Mouse (Mus musculus): Measurements from ENCODE around the gene Slc35b1. TPM values are rescaled to one million over a fixed set of nuclear protein-coding genes. Genes with fewer than 3 reads are reported as not detected.
"Not testable (repeated sequence)": the region's sequence is repeated elsewhere in the genome, so short reads cannot be mapped to it uniquely, and the experiment has no call there.

Gene Slc35b1
- total RNA-seq, 2 experiments from 2014 or later, result 48.8 to 53.9 TPM

DNA sequence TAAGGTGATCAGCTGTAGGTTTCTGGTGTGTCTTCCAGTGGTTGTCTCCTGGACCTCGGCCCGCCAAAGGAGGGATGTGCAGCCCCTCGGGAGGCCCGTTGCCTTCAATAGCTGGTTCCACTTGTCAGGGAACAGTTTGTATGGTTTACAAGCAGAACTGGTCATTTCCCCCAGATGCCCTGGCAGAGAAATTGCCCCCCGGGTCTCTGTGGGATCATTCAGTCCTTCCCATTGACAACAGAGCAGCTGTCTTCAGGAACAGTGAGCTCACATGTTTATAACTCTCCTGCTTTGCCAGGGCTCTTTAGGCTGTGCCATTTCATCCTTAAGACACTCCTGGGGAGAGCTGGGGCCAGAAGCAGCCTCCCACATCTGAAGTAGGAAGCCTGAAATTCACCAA is 9.6 kb downstream of the Slc35b1 start:
- no peak for DNase-seq

DNA sequence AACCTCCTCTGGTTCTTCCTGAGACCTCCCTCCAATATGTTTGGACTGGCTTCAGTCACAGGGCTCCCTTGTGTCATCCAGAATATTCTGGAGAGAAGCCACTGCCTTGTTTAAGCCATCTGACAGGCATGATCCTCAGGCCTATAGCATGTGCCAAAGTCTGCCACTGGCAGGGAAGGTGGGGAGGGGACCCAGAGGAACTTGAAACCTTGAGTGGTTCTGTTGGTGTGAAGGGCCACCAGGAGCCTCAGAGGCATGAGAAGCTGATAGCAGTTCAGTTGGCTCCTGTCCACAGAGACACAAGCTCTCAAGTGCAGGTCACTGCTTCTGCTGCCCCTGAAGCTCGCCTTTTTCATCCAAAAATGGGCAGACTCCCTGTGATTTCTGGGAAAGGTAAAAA is 12.1 kb downstream of the Slc35b1 start:
- DNase-seq, result no peak

DNA sequence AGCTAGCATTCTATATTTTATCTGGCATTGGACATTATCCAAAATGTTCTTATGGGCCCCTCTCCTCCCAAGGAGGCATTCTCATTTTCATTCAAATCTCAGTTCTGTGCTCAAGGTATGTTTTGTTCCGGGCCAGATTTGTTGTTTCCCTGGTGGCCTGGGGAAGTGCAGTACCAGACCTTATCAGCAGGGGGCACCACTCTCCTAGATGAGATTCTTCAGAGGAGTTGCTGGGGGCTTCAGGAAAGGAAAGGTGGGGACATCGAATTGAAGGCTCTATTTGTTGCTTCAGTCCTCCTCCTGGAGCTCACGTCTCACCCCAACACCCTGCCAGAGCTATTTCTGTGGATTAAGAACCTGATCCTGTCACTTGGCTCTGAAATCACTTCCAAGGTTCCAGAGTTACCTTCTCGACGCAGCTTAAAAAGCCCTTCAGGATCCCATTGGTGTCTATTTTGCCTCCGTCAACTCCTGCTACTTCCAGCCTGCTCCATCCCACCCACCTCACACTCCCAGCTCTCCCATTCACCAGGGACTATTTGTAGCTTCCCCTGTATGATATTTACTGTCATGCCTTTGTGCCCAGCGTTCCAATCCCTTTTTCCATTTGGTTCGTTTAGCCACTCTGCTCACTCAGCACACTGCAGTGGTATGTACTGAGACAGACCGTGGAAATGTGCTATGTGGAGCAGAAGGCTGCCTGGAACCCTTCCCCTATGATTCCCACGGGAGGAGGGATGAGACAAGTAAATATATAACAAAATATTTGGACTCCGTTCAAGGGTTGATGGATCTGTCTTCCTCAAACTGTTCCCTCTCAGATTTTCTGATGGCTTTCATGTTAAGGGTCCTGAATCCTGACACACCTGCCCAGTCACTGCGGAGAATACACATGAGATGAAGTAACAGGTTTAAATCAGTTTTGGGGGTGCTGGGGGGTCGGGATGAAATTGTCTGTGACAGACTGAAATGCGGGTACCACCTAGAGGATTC is 13.6 kb downstream of the Slc35b1 start:
- DNase-seq, result peak; percentile 89

DNA sequence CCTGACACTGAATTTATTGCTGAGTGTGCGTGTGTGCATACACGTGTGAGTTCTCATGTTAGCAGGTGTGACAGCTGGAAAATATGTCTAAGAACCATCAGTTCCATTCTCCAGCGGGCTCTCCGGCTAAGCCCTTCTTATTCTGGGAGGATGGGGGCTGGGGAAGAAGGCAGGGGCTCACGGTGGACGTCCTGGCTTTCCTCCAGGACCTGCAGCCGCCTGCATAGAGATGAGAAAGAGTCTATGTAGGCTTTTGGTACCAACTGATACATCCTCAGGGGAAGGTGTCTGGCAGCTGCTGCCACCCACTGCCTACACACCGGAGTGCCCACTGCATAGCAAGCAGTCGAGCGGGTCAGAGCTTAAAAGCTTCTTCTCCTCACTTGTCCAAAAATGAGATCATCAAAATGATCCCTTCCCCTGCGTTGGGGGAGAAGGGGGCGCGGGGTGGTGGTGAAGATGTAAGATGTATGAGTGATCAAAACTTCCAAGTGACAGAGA is 15.1 kb downstream of the Slc35b1 start:
- no peak for DNase-seq

DNA sequence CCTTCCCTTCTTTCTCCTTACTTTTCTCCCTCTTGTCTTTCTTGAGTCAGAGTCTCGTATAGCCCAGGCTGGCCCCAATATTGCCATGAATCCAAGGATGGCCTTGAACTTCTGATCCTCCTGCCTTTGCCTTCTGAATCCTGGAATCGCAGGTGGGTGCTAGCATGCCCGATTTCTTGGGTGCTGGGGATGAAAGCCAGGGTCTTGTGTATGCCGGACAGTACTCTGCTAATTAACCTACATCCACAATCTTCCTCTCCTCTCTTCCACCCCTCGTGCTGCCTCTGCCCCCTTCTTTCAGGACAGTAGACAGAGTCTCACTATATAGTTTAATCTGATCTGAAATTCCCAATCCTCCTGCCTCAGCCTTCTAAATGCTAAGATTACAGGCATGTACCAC is 17.1 kb downstream of the Slc35b1 start:
- no peak for DNase-seq

DNA sequence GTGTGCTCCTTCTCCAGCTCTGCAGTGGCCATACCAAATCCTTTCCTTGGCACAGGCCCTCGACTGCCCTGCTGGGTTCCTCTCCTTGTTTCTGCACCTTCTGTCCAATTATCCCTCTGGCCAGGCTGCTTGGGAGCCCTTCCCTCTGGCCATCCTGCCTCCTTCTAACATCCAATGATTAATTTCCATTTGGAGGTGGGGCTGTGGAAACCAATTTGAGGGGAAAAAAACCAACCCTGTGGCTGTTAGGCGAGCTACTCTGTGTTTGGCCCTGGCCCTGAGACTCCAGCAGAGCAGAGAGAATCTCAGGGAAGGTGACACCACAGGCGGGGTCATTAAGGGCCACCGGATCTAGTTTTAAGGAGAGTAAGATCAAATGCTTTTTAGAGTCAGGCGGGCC is 17.7 kb downstream of the Slc35b1 start:
- peak; percentile 46 for DNase-seq

DNA sequence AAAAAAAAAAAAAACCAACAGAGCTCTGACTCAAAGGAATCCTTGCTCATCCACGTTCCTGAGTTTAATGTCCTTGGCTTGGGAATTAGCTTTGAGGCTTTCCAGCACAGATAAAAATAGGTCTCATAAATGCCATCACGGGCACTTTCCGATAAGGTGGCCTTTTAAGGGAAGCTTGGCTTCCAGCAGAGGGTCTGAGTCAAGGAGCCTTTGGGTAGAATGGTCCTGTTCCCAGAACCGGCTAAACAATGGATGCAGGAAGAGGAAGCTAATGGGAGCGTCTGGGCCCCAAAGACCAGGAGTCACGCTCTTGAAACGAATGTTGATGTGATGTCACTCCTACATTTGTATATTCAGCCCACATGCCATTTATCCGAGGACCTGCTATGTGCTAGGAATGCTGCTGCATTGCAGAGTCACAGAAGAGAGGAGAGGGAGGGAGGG is 18.2 kb downstream of the Slc35b1 start:
- peak; percentile 61 for DNase-seq

DNA sequence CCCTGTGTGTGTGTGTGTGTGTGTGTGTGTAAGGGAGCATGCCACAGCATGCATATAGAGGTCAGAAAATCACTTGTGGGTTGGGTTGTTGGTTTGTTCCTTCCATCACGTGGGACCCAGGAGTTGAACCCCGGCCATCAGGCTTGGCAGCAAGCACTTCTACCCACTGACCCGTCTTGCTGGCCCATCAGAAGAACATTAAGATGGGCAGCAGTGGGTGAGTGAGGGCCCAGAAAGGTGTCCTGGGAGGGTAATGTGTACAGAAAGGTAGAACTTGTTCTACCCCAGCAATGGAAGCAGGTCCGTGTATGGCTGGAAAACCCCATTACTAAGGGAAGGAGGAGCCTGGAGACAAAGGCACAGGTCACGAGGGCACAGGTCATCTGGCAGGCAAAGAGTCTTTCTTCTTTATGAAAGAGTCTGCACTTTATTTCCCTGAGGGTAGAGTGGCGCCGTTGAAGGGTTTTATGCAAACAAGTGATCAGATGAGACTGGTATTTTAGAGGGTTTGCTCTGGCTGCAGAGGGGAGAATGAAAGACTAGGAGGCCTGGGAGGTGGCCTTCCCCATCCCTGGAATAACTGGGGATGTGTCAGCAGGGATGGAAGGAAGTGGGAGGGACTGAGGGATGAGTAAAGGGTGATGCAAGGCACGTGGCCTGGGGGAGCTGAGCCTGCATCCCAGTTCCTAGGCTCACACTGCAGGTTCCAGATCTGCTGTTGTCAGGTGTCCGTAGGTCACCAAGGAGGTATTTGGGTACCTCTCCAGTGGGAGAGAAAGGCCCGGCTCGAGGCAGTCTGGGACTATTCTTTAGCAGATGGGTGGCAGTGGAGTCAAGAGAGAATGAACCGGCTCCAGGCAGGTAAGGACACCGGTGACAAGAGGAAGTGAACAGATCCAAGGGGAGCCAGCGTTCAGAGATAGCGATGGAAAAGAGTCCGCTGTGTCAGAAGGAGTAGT is 19.2 kb downstream of the Slc35b1 start:
- peak; percentile 50 for DNase-seq

DNA sequence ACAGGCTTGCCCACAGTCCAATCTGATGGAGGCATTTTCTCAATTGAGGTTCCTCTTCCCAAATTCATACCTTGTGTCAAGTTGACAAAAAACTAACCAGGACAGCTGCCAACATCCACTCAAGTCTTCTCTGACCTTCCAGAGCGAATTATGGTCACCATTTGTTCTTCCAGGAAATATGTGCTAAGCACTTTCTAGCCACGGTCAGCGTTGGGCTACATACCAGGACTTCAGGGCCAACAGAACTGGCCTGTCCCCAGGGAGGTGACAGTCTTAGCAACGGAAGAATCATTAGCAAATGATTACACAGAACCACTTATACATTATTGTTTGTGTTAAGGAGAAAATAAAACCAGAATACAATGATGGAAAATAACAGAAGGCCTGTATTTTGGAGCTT is 21.3 kb downstream of the Slc35b1 start:
- peak; percentile 60 for DNase-seq

DNA sequence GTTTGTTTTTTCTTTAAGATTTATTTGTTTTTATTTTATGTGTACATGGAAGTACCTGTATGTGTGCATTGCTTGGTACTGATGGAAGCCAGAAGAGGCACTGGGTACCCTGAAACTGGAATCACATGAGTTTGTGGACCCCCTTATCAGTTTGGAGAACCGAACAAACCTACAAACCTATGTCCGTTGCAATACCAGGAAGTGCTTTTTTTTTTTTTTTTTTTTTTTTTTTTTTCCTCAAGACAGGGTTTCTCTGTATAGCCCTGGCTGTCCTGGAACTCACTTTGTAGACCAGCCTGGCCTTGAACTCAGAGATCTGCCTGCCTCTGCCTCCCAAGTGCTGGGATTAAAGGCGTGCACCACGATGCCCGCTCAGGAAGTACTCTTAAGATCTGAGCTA is 21.9 kb downstream of the Slc35b1 start:
- DNase-seq, result not testable (repeated sequence)

DNA sequence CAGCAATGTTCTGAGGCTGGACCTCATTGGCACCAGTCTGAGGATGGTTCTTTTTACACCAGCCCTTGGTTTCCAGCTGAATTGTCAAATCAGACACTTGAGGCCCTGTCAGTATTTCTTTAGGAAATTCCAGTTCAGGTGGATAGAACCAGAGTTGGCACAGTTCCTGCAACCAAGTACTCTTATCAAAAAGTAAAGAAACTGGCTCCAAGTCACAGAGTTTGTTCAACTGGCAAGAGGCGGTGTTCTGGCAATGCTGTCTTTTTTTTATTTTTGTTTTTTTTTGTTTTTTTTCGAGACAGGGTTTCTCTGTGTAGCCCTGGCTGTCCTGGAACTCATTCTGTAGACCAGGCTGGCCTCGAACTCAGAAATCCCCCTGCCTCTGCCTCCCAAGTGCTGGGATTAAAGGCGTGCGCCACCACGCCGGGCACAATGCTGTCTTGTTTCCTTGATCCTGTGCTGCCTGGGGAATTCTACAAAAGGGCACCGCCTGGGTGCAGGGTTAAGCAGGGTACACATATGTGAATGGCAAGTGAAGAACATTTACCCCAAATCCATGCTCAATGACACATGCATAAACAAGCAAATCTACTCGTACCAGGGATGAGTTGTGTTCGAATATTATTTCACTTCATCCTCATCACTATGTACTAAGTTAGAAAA is 25.1 kb downstream of the Slc35b1 start:
- no peak for DNase-seq

DNA sequence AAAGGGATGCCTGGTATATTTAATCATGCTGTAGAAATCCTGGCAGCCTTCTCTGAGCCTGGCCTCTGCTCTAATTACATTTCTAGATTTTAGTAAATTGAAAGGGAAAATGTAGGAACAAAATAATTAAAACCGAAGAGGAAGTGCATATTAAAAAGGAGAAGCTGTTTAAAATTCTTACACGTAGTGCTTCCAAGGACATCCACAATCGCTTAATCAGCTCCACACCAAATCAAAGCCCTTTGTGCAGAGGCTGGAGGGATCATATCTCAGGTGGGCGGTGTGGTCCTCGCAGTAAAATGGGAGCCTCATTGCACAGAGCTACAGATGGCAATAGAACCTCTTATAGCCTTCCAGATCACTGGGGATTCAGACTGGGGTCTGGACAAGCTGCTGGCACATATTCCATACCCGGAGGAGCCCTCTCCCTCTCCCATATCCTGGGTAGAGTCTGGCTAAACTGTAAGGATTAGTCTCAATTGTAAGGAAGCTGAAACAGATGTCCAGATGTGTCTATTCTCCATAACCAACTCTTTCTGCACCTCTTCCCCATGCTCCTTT is 27.0 kb downstream of the Slc35b1 start:
- no peak for DNase-seq

DNA sequence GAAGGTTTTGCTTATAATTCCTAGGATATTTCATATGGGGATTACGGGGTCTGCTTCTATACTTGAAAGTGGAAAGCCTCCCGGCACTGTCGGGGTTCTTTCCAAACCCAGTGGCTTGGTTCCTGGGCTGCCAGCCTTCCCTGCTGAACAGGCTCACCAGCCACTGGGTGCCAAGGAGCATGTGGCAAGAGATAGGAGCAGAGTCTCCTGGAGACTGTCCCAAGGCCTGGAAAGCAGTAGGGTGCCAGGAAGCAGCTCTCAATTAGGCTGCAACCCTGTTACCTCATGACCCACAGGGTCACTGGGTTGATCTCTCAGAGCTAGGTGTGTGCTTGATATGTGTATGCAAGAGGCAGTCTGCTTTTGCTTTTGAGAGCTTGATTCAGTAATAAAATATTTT is 28.1 kb downstream of the Slc35b1 start:
- DNase-seq, result peak; percentile 82

DNA sequence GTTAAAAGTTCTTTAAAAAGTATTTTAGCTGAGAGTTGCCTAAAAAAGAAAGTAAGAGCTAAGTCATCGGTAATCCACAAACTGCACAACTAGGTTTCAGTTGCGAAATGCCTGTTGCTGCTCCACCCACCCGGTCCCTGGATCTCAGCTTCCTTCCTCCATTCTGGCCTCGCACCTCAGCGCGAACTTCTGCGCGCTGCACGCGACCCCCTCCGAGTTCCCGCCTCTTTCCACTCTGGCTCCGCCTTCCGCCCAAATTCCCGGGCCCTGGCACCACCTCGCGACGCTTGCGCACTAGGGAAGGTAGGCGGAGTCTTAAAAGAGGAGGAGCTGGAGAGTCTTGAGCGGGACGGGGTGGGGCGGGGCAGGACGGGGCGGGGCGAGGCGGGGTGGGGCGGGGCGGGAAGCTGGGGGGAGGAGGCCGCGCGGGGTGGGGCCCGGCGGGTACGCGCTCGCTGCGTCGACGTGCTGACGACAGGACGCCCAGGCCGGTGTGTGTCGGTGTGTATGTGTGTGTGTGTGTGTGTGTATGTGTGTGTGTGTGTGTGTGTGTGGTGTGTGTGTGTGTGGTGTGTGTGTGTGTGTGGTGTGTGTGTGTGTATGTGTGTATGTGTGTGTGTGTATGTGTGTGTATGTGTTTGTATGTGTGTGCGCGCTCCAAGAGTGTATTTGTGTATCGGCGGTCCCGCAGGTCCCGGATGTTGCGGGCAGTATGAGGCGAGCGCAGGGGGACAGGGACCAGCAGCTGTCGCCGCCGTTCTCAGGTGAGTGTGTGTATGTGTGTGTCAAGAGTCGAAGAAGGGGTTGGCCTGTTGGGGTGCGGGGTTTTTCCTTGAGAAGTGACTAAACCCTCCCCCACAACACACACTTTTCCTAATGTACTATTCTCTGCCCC is 29.4 kb downstream of the Slc35b1 start, which contains the start of gene Spop:
Gene Spop, plus strand, starts transcription at position 440 of the 895 bp plus-strand sequence.
- DNase-seq, result peak; percentile 94

DNA sequence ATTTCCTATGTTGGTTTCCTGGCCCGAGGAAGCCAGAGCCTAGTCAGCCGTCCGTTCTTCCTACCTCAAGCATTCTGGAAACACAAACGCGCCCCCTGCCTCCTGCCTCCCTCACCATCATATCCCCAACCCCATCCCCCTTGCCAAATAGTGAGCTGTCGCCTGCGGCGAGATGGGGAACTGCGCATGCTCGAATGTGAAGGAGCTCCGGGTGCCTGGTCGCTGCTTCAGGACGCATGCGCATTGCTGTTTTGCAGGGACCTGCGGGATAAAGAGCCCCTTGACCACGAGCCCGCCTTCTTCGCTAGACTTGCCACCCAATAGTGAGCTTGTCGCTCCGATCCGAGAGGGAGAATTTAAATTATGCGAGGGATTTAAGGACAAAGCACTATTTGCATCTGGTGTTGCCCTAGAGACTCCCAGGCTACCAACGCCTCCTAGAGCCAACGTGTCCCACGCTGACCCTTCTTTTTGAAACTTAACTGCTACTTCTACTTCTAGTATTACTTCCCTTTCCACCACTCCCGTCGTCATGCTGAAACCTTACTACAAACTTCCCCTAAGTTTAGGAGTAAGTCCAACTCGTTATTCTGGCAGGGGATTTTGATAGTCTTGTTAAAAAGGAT is 30.2 kb downstream of the Slc35b1 start:
- DNase-seq, result peak; percentile 95

DNA sequence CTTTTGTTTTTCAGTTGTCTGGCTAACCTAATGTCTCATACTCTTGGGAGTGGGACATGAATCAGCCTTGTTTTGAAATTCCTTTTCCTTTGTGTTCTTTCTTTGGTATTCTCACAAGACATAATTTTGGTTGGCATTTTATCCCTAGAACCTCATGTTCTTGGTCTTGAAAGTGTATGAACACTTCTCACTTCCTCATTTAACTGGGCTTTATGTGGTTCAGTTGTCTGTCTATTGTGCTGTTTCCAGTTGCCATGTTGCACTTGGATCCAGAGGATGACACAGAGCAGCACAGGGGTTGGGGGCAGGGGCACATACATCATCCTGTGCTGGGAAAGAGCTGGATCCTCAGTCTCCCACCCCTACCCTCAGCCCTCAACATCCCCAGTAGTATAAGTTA is 31.4 kb downstream of the Slc35b1 start:
- DNase-seq, result no peak

DNA sequence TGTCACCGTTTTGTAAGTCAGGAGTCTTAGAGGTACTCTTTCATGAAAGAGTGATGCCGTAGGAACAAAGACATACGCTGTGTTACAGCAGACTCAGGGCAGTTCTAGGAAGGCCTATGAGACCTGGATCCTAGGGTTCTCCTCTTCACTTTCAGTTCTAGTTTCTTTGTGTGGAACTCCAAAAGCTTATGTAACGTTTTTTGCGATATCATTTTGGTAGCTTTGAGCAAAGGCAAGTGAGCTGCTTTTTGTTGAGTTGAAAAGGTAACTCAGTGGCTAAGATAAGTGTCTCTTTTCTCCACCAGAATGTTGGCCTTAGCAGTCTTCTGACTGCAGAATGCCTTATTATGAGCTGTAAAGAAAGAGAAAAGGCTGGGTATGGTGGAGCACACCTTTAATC is 32.8 kb downstream of the Slc35b1 start:
- no peak for DNase-seq

DNA sequence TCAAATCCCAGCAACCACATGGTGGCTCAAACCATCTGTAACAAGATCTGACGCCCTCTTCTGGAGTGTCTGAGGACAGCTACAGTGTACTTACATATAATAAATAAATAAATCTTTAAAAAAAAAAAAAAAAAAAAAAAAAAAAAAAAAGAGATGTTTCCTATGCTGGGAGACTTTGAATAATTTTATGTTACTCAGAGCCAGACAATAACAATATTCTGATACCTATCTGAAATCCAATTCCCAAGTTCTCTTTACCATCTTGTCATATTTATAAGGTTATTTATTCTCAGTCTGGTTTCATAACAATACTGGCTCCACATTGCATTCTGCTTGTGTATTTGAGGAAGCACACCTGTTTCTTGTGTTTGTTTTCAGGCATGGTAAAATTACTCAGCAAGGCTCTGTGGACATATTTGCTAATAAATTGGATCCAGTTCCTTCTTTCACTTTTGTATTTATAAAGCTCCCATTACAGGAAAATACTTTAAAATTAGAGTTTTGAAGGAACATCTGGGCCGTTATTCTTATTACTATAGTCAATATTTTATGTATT is 36.5 kb downstream of the Slc35b1 start:
- no peak for DNase-seq

DNA sequence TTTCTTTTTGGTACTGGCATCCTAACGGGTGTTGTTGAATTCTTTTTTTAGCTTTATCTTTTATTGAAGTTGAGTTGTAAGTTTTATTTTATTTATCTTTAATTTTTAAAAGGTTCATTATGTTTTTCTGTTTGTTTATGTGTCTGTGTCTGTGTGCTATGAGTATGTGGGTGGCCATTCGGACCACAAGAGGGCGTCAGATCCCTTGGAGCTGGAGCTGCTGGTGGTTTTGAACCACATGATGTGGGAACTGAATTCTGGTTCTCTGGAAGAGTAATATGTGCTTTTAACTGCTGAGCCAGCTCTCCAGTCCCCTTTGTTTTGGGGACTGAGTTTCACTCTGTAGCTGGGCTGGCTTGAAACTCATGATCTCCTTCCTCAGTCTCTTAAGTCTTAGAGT is 39.0 kb downstream of the Slc35b1 start:
- DNase-seq, result no peak

DNA sequence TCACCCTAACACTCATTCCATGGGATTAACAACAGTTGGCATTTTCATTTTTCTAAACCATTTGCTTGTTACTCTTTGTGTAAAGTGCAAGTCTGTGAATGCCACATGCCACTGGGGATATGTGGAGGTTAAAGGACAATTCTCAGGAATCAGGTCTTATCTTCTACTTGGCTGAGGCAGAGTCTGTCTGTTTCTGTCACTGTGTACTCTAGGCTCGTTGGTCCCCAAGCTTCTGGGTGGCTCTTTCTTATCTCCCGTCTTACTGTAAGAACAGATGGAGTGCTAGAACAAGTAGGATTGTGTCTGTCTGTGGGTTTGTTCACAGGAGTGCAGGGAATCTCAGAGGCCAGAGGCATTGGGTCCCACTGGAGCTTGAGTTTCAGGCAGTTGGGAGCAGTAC is 46.9 kb downstream of the Slc35b1 start:
- DNase-seq, result no peak

Data from adrenal gland, postnatal 10 days (tissue).